Mouse (Mus musculus) gastrocnemius, adult 2 months (tissue): ENCODE results near the gene Neurod2. TPM values are rescaled to one million over a fixed set of nuclear protein-coding genes. Genes with fewer than 3 reads are reported as not detected.

Experiments
- DNase-seq: peaks from one replicate; pipeline ENCODE4 v3.0.0; 2022
- H3K27ac ChIP-seq: fragments of 200-600 bp; 2 replicates; pipeline ENCODE4 v1.8.1; 2022; ENCODE audit warnings: mild to moderate bottlenecking
- H3K4me3 ChIP-seq: fragments of 200-600 bp; 2 replicates; pipeline ENCODE4 v1.8.1; 2022; ENCODE audit warnings: mild to moderate bottlenecking, moderate library complexity
- CTCF ChIP-seq: fragments of 200-600 bp; IDR thresholded peaks from 2 replicates; pipeline ENCODE4 v1.8.1; 2022; ENCODE audit warnings: antibody characterized with exemption, mild to moderate bottlenecking, moderate library complexity
- intact Hi-C: fragments of 180-260 bp; cut with DNase I; formaldehyde crosslinking; loops from one replicate; pipeline ENCODE4 v1.15.1; 2025
- total RNA-seq, 2 experiments: library from RNA; stranded (reverse); gene quantifications; 2 replicates each; pipeline ENCODE4 v1.2.3; 2021

The Neurod2 gene
- total RNA-seq, 2 experiments from 2014 or later, result not detected

- intact Hi-C loops, result no loop called here
- DNase-seq, result no peak
- Histone ChIP-seq H3K4me3 (no peak overlapping the region), H3K27ac (no peak overlapping the region)
- no peak for TF ChIP-seq CTCF
Measured at GRCm38 (mm10) chr11:98287961-98288360, 41.5 kb downstream of the Neurod2 start.

GRCm38 (mm10) chr11:98287531-98287930 lies 41.9 kb downstream of the Neurod2 start:
- no peak for DNase-seq
- TF ChIP-seq CTCF, result no peak
- Histone ChIP-seq H3K4me3 (no peak overlapping the region), H3K27ac (no peak overlapping the region)
- intact Hi-C loops, result no loop called here

GRCm38 (mm10) chr11:98285368-98285767 lies 44.1 kb downstream of the Neurod2 start:
- H3K27ac ChIP-seq, result no peak overlapping the region
- H3K4me3 ChIP-seq, result no peak overlapping the region
- TF ChIP-seq CTCF, result no peak
- intact Hi-C loops, result no loop called here
- no peak for DNase-seq

GRCm38 (mm10) chr11:98284230-98284629 lies 45.2 kb downstream of the Neurod2 start:
- intact Hi-C loops, result no loop called here
- no peak overlapping the region for H3K4me3 ChIP-seq
- no peak overlapping the region for H3K27ac ChIP-seq
- DNase-seq, result no peak
- no peak for TF ChIP-seq CTCF

- no peak for DNase-seq
- no peak overlapping the region for H3K27ac ChIP-seq
- no peak overlapping the region for H3K4me3 ChIP-seq
- TF ChIP-seq CTCF, result no peak
- intact Hi-C loops, result no loop called here
Measured at GRCm38 (mm10) chr11:98283740-98284139, 45.7 kb downstream of the Neurod2 start.

Other genes starting within 250 kb of the Neurod2 start
- 1 to 10 TPM; 8.2 to 9.7 TPM for gene Fbxl20, start 179.2 kb downstream of the Neurod2 start, total RNA-seq
- 10 to 100 TPM; 26.4 to 33.1 TPM for gene Med1, start 136.4 kb downstream of the Neurod2 start, total RNA-seq
- gene Cdk12, start 126.6 kb downstream of the Neurod2 start, total RNA-seq, result 10 to 100 TPM; 14.2 to 17.1 TPM
- not detected for gene Ppp1r1b, start 18.8 kb upstream of the Neurod2 start, total RNA-seq
- gene Stard3, start 28.7 kb upstream of the Neurod2 start, total RNA-seq, result 10 to 100 TPM; 11.8 to 12.1 TPM
- gene Tcap, start 54.2 kb upstream of the Neurod2 start, total RNA-seq, result 1,000 to 10,000 TPM; 3,050 to 3,067 TPM
- 1 to 10 TPM; 1.8 to 5.9 TPM for gene Pnmt, start 56.8 kb upstream of the Neurod2 start, total RNA-seq
- gene Pgap3, start 70.8 kb upstream of the Neurod2 start, total RNA-seq, result 1 to 10 TPM; 2.2 to 3.0 TPM
- 1 to 10 TPM; 1.6 to 1.9 TPM for gene Erbb2, start 82.8 kb upstream of the Neurod2 start, total RNA-seq
- 10 to 100 TPM; 30.3 to 37.4 TPM for gene Mien1, start 109.3 kb upstream of the Neurod2 start, total RNA-seq
- gene Grb7, start 116.7 kb upstream of the Neurod2 start, total RNA-seq, result not detected
- gene Ikzf3, start 216.4 kb upstream of the Neurod2 start, total RNA-seq, result under 1 TPM in 1 of 2 experiments, not detected in 1; 0.22 TPM
- not detected for gene Zpbp2, start 221.4 kb upstream of the Neurod2 start, total RNA-seq